Mouse (Mus musculus) embryonic fibroblast, embryonic 13.5 days (primary cell): ENCODE data around the gene Grb14.

Experiments used
- CTCF ChIP-seq: IDR thresholded peaks from 2 replicates; pipeline ENCODE4 v1.5.1; 2011; ENCODE audit warnings: mild to moderate bottlenecking, control low read depth, low read length, moderate library complexity, borderline replicate concordance; ENCODE audit not compliant: insufficient read depth
- POLR2A ChIP-seq: IDR thresholded peaks from 2 replicates; pipeline ENCODE4 v1.6.1; 2011; ENCODE audit warnings: low read depth, mild to moderate bottlenecking, control low read depth, low read length, moderate library complexity

DNA sequence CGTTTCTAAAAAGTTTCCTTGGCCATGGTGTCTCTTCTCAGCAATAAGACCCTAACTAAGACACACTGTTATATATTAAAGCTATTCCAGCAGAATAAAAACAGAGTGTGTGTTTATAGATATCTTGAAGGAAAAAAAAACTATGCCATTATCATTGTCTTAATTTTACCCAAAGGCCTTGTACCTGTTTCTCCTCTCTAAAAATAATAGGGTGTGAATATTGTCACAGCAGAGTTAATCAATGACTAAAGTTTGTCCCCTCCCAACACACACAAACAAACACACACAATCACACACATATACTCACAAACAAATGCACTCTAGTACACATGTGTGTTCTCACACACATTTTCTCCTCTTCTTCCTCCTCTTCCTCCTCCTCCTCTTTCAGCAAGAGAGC is at the start of gene Grb14:
- no peak for TF ChIP-seq POLR2A
- no peak for TF ChIP-seq CTCF
